In genomic region chr5:49524394-49525241, GRCm38 (mm10) we compare ENCODE assay signal across 9 mouse cellular contexts. TPM values are rescaled to one million over a fixed set of nuclear protein-coding genes. Genes with fewer than 3 reads are reported as not detected.
DNase-seq lines count a peak whose midpoint lies in the region; ATAC-seq and TF ChIP-seq lines count a peak whose summit lies in the region.
"Had no signal": no experiment of that assay in that cellular context is flagged by ENCODE, and none has a peak within 500 bp of the region (broad histone marks: within the 10 kb centered on the region; RNA-seq: fewer than 3 reads in every experiment).

Gene Kcnip4 (minus strand): TSS chr5:49524907.

- under 1% methylated on average over 49 of the region's 50 CpGs for WGBS in heart, embryonic 10.5 days
- 2% methylated on average over 44 of the region's 50 CpGs for WGBS in kidney, embryonic 16.5 days
- WGBS in limb, embryonic 14.5 days = 4% methylated on average over 46 of the region's 50 CpGs
- WGBS in neural tube, embryonic 15.5 days = 3% methylated on average over 46 of the region's 50 CpGs

- no peak for DNase-seq in heart, embryonic 10.5 days (ENCODE audit: low spot score)
- DNase-seq in heart, adult 11 months = no peak
- peak; percentile 86 to 92 for DNase-seq in cerebellum, postnatal 36 days
- peak; percentile 82 to 85 for DNase-seq in frontal cortex, postnatal 36 days (ENCODE audit: low spot score in 2 of 2)
- no peak for DNase-seq in limb, embryonic 14.5 days (ENCODE audit: low spot score)

- H3K4me2 ChIP-seq in kidney, embryonic 16.5 days (replicated peaks; ENCODE audit: low read depth, low read length) = peak within 1 kb of the TSS; percentile 76
- H3K4me2 ChIP-seq in limb, embryonic 14.5 days (replicated peaks; ENCODE audit: low read depth, low read length, severe bottlenecking) = peak within 1 kb of the TSS; percentile 89
- peak within 1 kb of the TSS; percentile 88 for H3K4me2 ChIP-seq in neural tube, embryonic 15.5 days

- peak; percentile 88 for ATAC-seq in kidney, embryonic 16.5 days (ENCODE audit: low FRiP score, low TSS enrichment)
- ATAC-seq in limb, embryonic 14.5 days (ENCODE audit: low FRiP score, low read depth) = 0 out of 2 replicates have a peak, but pooled peaks have one; percentile 44
- ATAC-seq in neural tube, embryonic 15.5 days (ENCODE audit: low FRiP score) = peak; percentile 90
- no peak for ATAC-seq in megakaryocyte progenitor cell, adult 5-6 weeks (replicated peaks; ENCODE audit: poor library complexity)

- peaks cover 39% of the 10 kb centered on the region for H3K27me3 ChIP-seq in heart, embryonic 10.5 days (ENCODE audit: insufficient read depth, poor library complexity, severe bottlenecking)
- H3K27me3 ChIP-seq in kidney, embryonic 16.5 days (ENCODE audit: insufficient read depth, low read length) = peaks cover 30% of the 10 kb centered on the region
- H3K27me3 ChIP-seq in limb, embryonic 14.5 days (ENCODE audit: control insufficient read depth, insufficient read depth, low read length) = peaks cover 25% of the 10 kb centered on the region; the same call in 1 of the 2 replicates
- peaks cover 12% of the 10 kb centered on the region for H3K27me3 ChIP-seq in neural tube, embryonic 15.5 days (replicated peaks)

- no peak within 1 kb of the TSS for H3K27ac ChIP-seq in heart, embryonic 10.5 days
- no peak within 1 kb of the TSS for H3K27ac ChIP-seq in kidney, embryonic 16.5 days (ENCODE audit: low read length)
- H3K27ac ChIP-seq in limb, embryonic 14.5 days (replicated peaks; ENCODE audit: low read depth, low read length) = no peak within 1 kb of the TSS
- H3K27ac ChIP-seq in neural tube, embryonic 15.5 days (replicated peaks) = no peak within 1 kb of the TSS

- 0 out of 2 replicates have a peak, but pooled peaks cover 2% of the 10 kb centered on the region for H3K4me1 ChIP-seq in heart, embryonic 10.5 days
- peaks cover 4% of the 10 kb centered on the region; the same call in 1 of the 2 replicates for H3K4me1 ChIP-seq in kidney, embryonic 16.5 days (ENCODE audit: insufficient read depth, low read length)
- H3K4me1 ChIP-seq in limb, embryonic 14.5 days (ENCODE audit: control insufficient read depth, insufficient read depth, low read length) = 0 out of 2 replicates have a peak, but pooled peaks cover under 1% of the 10 kb centered on the region
- peaks cover 13% of the 10 kb centered on the region; the same call in 1 of the 2 replicates for H3K4me1 ChIP-seq in neural tube, embryonic 15.5 days

- H3K36me3 ChIP-seq in heart, embryonic 10.5 days = no peaks in the 10 kb centered on the region
- no peaks in the 10 kb centered on the region for H3K36me3 ChIP-seq in kidney, embryonic 16.5 days (ENCODE audit: insufficient read depth, low read length)
- no peaks in the 10 kb centered on the region for H3K36me3 ChIP-seq in limb, embryonic 14.5 days (ENCODE audit: control insufficient read depth, insufficient read depth, low read length)
- no peaks in the 10 kb centered on the region for H3K36me3 ChIP-seq in neural tube, embryonic 15.5 days

- H3K9ac ChIP-seq in kidney, embryonic 16.5 days (replicated peaks; ENCODE audit: low read length) = peak within 1 kb of the TSS; percentile 36
- H3K9ac ChIP-seq in limb, embryonic 14.5 days (ENCODE audit: low read depth, low read length, severe bottlenecking) = peak within 1 kb of the TSS; percentile 43
- peak within 1 kb of the TSS; percentile 61 for H3K9ac ChIP-seq in neural tube, embryonic 15.5 days (replicated peaks)

- no peaks in the 10 kb centered on the region for H3K9me3 ChIP-seq in heart, embryonic 10.5 days
- no peaks in the 10 kb centered on the region for H3K9me3 ChIP-seq in kidney, embryonic 16.5 days (ENCODE audit: low read length)
- H3K9me3 ChIP-seq in limb, embryonic 14.5 days (ENCODE audit: control insufficient read depth, low read length) = no peaks in the 10 kb centered on the region
- H3K9me3 ChIP-seq in neural tube, embryonic 15.5 days (replicated peaks) = no peaks in the 10 kb centered on the region

- no peak for TF ChIP-seq POLR2A in limb, embryonic 14.5 days (IDR thresholded peaks at IDR 0.05; ENCODE audit: borderline replicate concordance, extremely low read depth, insufficient read depth, insufficient read length)

- peak within 1 kb of the TSS; percentile 70 for H3K4me3 ChIP-seq in heart, embryonic 10.5 days
- peak within 1 kb of the TSS; percentile 51 for H3K4me3 ChIP-seq in kidney, embryonic 16.5 days (ENCODE audit: low read length)
- peak within 1 kb of the TSS; percentile 48 for H3K4me3 ChIP-seq in limb, embryonic 14.5 days (replicated peaks; ENCODE audit: low read length)
- H3K4me3 ChIP-seq in neural tube, embryonic 15.5 days (replicated peaks) = peak within 1 kb of the TSS; percentile 69

RNA-seq across cellular contexts. Expression of gene Kcnip4, which starts in this region (rescaled TPM):
- 0.46 and 0.62 TPM in 2 replicates for polyA plus RNA-seq in heart, embryonic 10.5 days (2016; fragmentation: Nextera tagmentation; extraction: Ambion mirVana)
- polyA plus RNA-seq in kidney, embryonic 16.5 days (2015; fragmentation: Nextera tagmentation; extraction: Ambion mirVana) = 0.65 and 0.92 TPM in 2 replicates
- 1.9 and 2.1 TPM in 2 replicates for polyA plus RNA-seq in limb, embryonic 14.5 days (2012; rRNA removed)
- polyA plus RNA-seq in limb, embryonic 14.5 days (2014; fragmentation: Nextera tagmentation; extraction: Ambion mirVana) = 3.6 and 3.7 TPM in 2 replicates
- polyA plus RNA-seq in neural tube, embryonic 15.5 days (2015; fragmentation: Nextera tagmentation; extraction: Ambion mirVana) = 17.0 and 17.8 TPM in 2 replicates
- not detected in 2 replicates for total RNA-seq in megakaryocyte progenitor cell, adult 5-6 weeks (2015)
- total RNA-seq in megakaryocyte progenitor cell, adult 5-6 weeks (2017) = 0.21 TPM in 1 of 2 replicates, not detected in the other
- total RNA-seq: liver, adult 2 months had no signal
- polyA plus RNA-seq: liver, adult 2 months had no signal

Comparison
In these comparisons a context has a peak if more than half of its experiments do, and no peak if none do; other contexts are left out.
1. Peak in ATAC-seq, H3K4me3 ChIP-seq, H3K9ac ChIP-seq and H3K4me2 ChIP-seq in kidney, embryonic 16.5 days; RNA of the gene not detected or under 1 TPM.
2. DNase-seq: peak in cerebellum, postnatal 36 days (2 of 2) and frontal cortex, postnatal 36 days (2 of 2); none in heart, embryonic 10.5 days (single experiment), heart, adult 11 months (single experiment) and limb, embryonic 14.5 days (single experiment).
3. Peak in every context shown above with its lines, with median percentiles within 50 percentile points of each other: H3K4me3 ChIP-seq, H3K4me2 ChIP-seq and H3K9ac ChIP-seq.